In the genomic region with DNA sequence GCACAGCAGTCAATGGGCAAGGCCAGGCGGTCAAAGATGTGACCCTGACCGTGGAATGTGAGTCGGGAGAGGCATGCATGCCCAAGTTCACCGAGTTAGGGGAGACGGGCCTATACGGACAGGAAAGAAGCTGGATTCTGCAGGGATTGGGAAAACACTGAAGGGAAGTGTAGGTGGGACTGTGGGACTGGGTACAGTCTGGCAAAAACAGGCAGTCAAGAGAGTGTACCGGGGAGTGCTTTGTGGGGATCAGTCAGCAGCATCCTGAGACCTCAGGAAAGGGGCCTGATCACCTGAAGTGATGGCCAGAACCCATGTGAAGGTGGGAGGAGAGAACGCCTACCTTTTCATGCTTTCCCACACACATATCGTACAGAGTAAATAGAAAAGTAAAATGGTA, we compare ENCODE assay signal across 19 mouse cellular contexts. TPM values are rescaled to one million over a fixed set of nuclear protein-coding genes. Genes with fewer than 3 reads are reported as not detected.
DNase-seq lines count a peak whose midpoint lies in the region; ATAC-seq and TF ChIP-seq lines count a peak whose summit lies in the region.
"Had no signal": no experiment of that assay in that cellular context is flagged by ENCODE, and none has a peak within 500 bp of the region (broad histone marks: within the 10 kb centered on the region; RNA-seq: fewer than 3 reads in every experiment).

No protein-coding gene starts in this region.

- H3K27ac ChIP-seq in forebrain, embryonic 15.5 days (replicated peaks): no peak overlapping the region
- H3K27ac ChIP-seq in forebrain, embryonic 16.5 days (ENCODE audit: low read length): no peak overlapping the region
- no peak overlapping the region for H3K27ac ChIP-seq in midbrain, embryonic 15.5 days
- H3K27ac ChIP-seq in midbrain, embryonic 14.5 days (replicated peaks; ENCODE audit: low read depth, low read length): no peak overlapping the region
- no peak overlapping the region for H3K27ac ChIP-seq in embryonic facial prominence, embryonic 13.5 days
- no peak overlapping the region for H3K27ac ChIP-seq in midbrain, postnatal 0 days (ENCODE audit: low read depth, low read length)
- H3K27ac ChIP-seq in intestine, embryonic 15.5 days: no peak overlapping the region
- H3K27ac ChIP-seq: kidney, postnatal 0 days; stomach, embryonic 15.5 days had no signal

- H3K9me3 ChIP-seq in forebrain, embryonic 15.5 days: no peaks in the 10 kb centered on the region
- no peaks in the 10 kb centered on the region for H3K9me3 ChIP-seq in forebrain, embryonic 16.5 days (ENCODE audit: control insufficient read depth, low read length)
- no peaks in the 10 kb centered on the region for H3K9me3 ChIP-seq in midbrain, embryonic 15.5 days
- H3K9me3 ChIP-seq in midbrain, embryonic 14.5 days (ENCODE audit: control insufficient read depth, low read length): no peaks in the 10 kb centered on the region
- 0 out of 2 replicates have a peak, but pooled peaks cover 7% of the 10 kb centered on the region for H3K9me3 ChIP-seq in embryonic facial prominence, embryonic 13.5 days
- no peaks in the 10 kb centered on the region for H3K9me3 ChIP-seq in midbrain, postnatal 0 days (ENCODE audit: low read length)
- H3K9me3 ChIP-seq in intestine, embryonic 15.5 days: no peaks in the 10 kb centered on the region
- H3K9me3 ChIP-seq: stomach, embryonic 15.5 days had no signal

- H3K4me3 ChIP-seq in forebrain, embryonic 15.5 days: peak overlapping the region; percentile 5
- no peak overlapping the region for H3K4me3 ChIP-seq in forebrain, embryonic 16.5 days (replicated peaks; ENCODE audit: low read length)
- H3K4me3 ChIP-seq in midbrain, embryonic 15.5 days: peak overlapping the region; percentile 6; the same call in 1 of the 2 replicates
- H3K4me3 ChIP-seq in midbrain, embryonic 14.5 days (replicated peaks; ENCODE audit: low read depth, low read length): no peak overlapping the region
- H3K4me3 ChIP-seq in embryonic facial prominence, embryonic 13.5 days: peak overlapping the region; percentile 7; the same call in 1 of the 2 replicates
- peak overlapping the region; percentile 17; the same call in 1 of the 2 replicates for H3K4me3 ChIP-seq in midbrain, postnatal 0 days (ENCODE audit: low read depth, low read length)
- no peak overlapping the region for H3K4me3 ChIP-seq in intestine, embryonic 15.5 days (replicated peaks)
- H3K4me3 ChIP-seq in lung, adult 2 months (replicated peaks; ENCODE audit: extremely low read depth, low read depth, low read length): no peak overlapping the region
- H3K4me3 ChIP-seq: myocyte; stomach, embryonic 15.5 days had no signal

- H3K27me3 ChIP-seq in forebrain, embryonic 15.5 days: peaks cover 88% of the 10 kb centered on the region
- peaks cover 80% of the 10 kb centered on the region for H3K27me3 ChIP-seq in forebrain, embryonic 16.5 days (replicated peaks; ENCODE audit: control insufficient read depth, insufficient read depth, low read length)
- H3K27me3 ChIP-seq in midbrain, embryonic 15.5 days (replicated peaks): peaks cover 90% of the 10 kb centered on the region
- peaks cover 97% of the 10 kb centered on the region for H3K27me3 ChIP-seq in midbrain, embryonic 14.5 days (ENCODE audit: control insufficient read depth, insufficient read depth, low read length)
- H3K27me3 ChIP-seq in embryonic facial prominence, embryonic 13.5 days: peaks cover 97% of the 10 kb centered on the region
- H3K27me3 ChIP-seq in midbrain, postnatal 0 days (ENCODE audit: insufficient read depth, low read length): peaks cover 56% of the 10 kb centered on the region
- H3K27me3 ChIP-seq in intestine, embryonic 15.5 days (replicated peaks): peaks cover 74% of the 10 kb centered on the region
- H3K27me3 ChIP-seq: CH12.LX had no signal

- ATAC-seq in forebrain, embryonic 15.5 days (replicated peaks): no peak
- ATAC-seq in forebrain, embryonic 16.5 days: no peak
- no peak for ATAC-seq in midbrain, embryonic 15.5 days (replicated peaks)
- no peak for ATAC-seq in midbrain, embryonic 14.5 days (ENCODE audit: low FRiP score, low TSS enrichment)
- ATAC-seq in embryonic facial prominence, embryonic 13.5 days (ENCODE audit: insufficient number of reproducible peaks, insufficient read depth, low FRiP score, low TSS enrichment, low read depth): no peak
- no peak for ATAC-seq in midbrain, postnatal 0 days (ENCODE audit: low FRiP score)
- no peak for ATAC-seq in intestine, embryonic 15.5 days
- ATAC-seq: activated CD4-positive, CD25-positive, alpha-beta regulatory T cell, adult 4 months had no signal

- DNase-seq in midbrain, embryonic 14.5 days: no peak
- DNase-seq in midbrain, postnatal 0 days (ENCODE audit: low spot score): no peak
- DNase-seq in lung, adult 2 months: no peak
- DNase-seq: cerebellum, postnatal 14 days; layer of hippocampus, adult 9-11 months; lung, embryonic 14.5 days had no signal

- no peaks in the 10 kb centered on the region for H3K36me3 ChIP-seq in forebrain, embryonic 15.5 days
- H3K36me3 ChIP-seq in forebrain, embryonic 16.5 days (ENCODE audit: control insufficient read depth, insufficient read depth): no peaks in the 10 kb centered on the region
- H3K36me3 ChIP-seq in midbrain, embryonic 15.5 days (replicated peaks): no peaks in the 10 kb centered on the region
- no peaks in the 10 kb centered on the region for H3K36me3 ChIP-seq in midbrain, embryonic 14.5 days (ENCODE audit: control insufficient read depth, insufficient read depth, low read length)
- H3K36me3 ChIP-seq in embryonic facial prominence, embryonic 13.5 days: no peaks in the 10 kb centered on the region
- H3K36me3 ChIP-seq in midbrain, postnatal 0 days (ENCODE audit: insufficient read depth, low read length): no peaks in the 10 kb centered on the region
- H3K36me3 ChIP-seq in intestine, embryonic 15.5 days: no peaks in the 10 kb centered on the region
- H3K36me3 ChIP-seq: stomach, embryonic 15.5 days had no signal

- no peak overlapping the region for H3K9ac ChIP-seq in forebrain, embryonic 15.5 days (replicated peaks)
- no peak overlapping the region for H3K9ac ChIP-seq in forebrain, embryonic 16.5 days (replicated peaks; ENCODE audit: low read depth, low read length)
- H3K9ac ChIP-seq in midbrain, embryonic 15.5 days: no peak overlapping the region
- H3K9ac ChIP-seq in midbrain, embryonic 14.5 days (replicated peaks; ENCODE audit: low read length): no peak overlapping the region
- no peak overlapping the region for H3K9ac ChIP-seq in embryonic facial prominence, embryonic 13.5 days
- H3K9ac ChIP-seq in midbrain, postnatal 0 days (replicated peaks; ENCODE audit: low read length, poor library complexity, severe bottlenecking): peak overlapping the region; percentile 36; the same call in 1 of the 2 replicates
- no peak overlapping the region for H3K9ac ChIP-seq in intestine, embryonic 15.5 days
- H3K9ac ChIP-seq: lung, embryonic 14.5 days; stomach, embryonic 15.5 days had no signal

- no peak for TF ChIP-seq POLR2A in lung, adult 2 months (IDR thresholded peaks at IDR 0.05; ENCODE audit: borderline replicate concordance, extremely low read depth, low read depth, low read length)

- TF ChIP-seq CTCF in midbrain, postnatal 0 days (IDR thresholded peaks at IDR 0.05): no peak
- no peak for TF ChIP-seq CTCF in lung, adult 2 months (IDR thresholded peaks at IDR 0.05; ENCODE audit: insufficient read depth, low read length)

- peaks cover 58% of the 10 kb centered on the region for H3K4me1 ChIP-seq in forebrain, embryonic 15.5 days
- H3K4me1 ChIP-seq in forebrain, embryonic 16.5 days (replicated peaks; ENCODE audit: control insufficient read depth, insufficient read depth, low read length): peaks cover 45% of the 10 kb centered on the region
- H3K4me1 ChIP-seq in midbrain, embryonic 15.5 days: peaks cover 65% of the 10 kb centered on the region
- peaks cover 21% of the 10 kb centered on the region for H3K4me1 ChIP-seq in midbrain, embryonic 14.5 days (ENCODE audit: control insufficient read depth, insufficient read depth, low read length)
- peaks cover 55% of the 10 kb centered on the region for H3K4me1 ChIP-seq in embryonic facial prominence, embryonic 13.5 days
- peaks cover 33% of the 10 kb centered on the region; the same call in 1 of the 2 replicates for H3K4me1 ChIP-seq in midbrain, postnatal 0 days (ENCODE audit: insufficient read depth, low read length)
- peaks cover 55% of the 10 kb centered on the region for H3K4me1 ChIP-seq in intestine, embryonic 15.5 days (replicated peaks)
- peaks cover 6% of the 10 kb centered on the region; the same call in 1 of the 2 replicates for H3K4me1 ChIP-seq in lung, adult 2 months (ENCODE audit: control insufficient read depth, insufficient read depth, low read length)

- 15% methylated on average over 9 of the region's 9 CpGs for WGBS in forebrain, embryonic 15.5 days
- 13% methylated on average over 9 of the region's 9 CpGs for WGBS in forebrain, embryonic 16.5 days
- 17% methylated on average over 9 of the region's 9 CpGs for WGBS in midbrain, embryonic 15.5 days
- WGBS in midbrain, embryonic 14.5 days: 16% methylated on average over 9 of the region's 9 CpGs
- 17% methylated on average over 9 of the region's 9 CpGs for WGBS in embryonic facial prominence, embryonic 13.5 days
- 18% methylated on average over 9 of the region's 9 CpGs for WGBS in midbrain, postnatal 0 days
- WGBS in intestine, embryonic 15.5 days: 31% methylated on average over 9 of the region's 9 CpGs
- WGBS in lung, adult 2 months: 47% methylated on average over 9 of the region's 9 CpGs

- no peak overlapping the region for H3K4me2 ChIP-seq in forebrain, embryonic 15.5 days (replicated peaks)
- H3K4me2 ChIP-seq in forebrain, embryonic 16.5 days (ENCODE audit: low read length): no peak overlapping the region
- peak overlapping the region; percentile 87 for H3K4me2 ChIP-seq in midbrain, embryonic 15.5 days
- H3K4me2 ChIP-seq in midbrain, embryonic 14.5 days (ENCODE audit: low read length): no peak overlapping the region
- H3K4me2 ChIP-seq in embryonic facial prominence, embryonic 13.5 days: no peak overlapping the region
- peak overlapping the region; percentile 58 for H3K4me2 ChIP-seq in midbrain, postnatal 0 days (ENCODE audit: low read depth, low read length, poor library complexity, severe bottlenecking)
- H3K4me2 ChIP-seq in intestine, embryonic 15.5 days (replicated peaks): no peak overlapping the region
- H3K4me2 ChIP-seq: lung, embryonic 14.5 days; stomach, embryonic 15.5 days had no signal

RNA-seq across cellular contexts. Expression of gene Icam5, which starts 3.7 kb away (rescaled TPM):
- 1.5 and 2.2 TPM in 2 replicates for polyA plus RNA-seq in forebrain, embryonic 15.5 days (2015; fragmentation: Nextera tagmentation; extraction: Ambion mirVana)
- polyA plus RNA-seq in forebrain, embryonic 16.5 days (2015; fragmentation: Nextera tagmentation; extraction: Ambion mirVana): 2.3 and 2.4 TPM in 2 replicates
- 1.8 TPM in 2 replicates for polyA plus RNA-seq in midbrain, embryonic 15.5 days (2015; fragmentation: Nextera tagmentation; extraction: Ambion mirVana)
- polyA plus RNA-seq in midbrain, embryonic 14.5 days (2014; fragmentation: Nextera tagmentation; extraction: Ambion mirVana): 0.71 and 1.0 TPM in 2 replicates
- 0.13 and 0.21 TPM in 2 replicates for polyA plus RNA-seq in embryonic facial prominence, embryonic 13.5 days (2015; fragmentation: Nextera tagmentation; extraction: Ambion mirVana)
- 6.3 and 7.7 TPM in 2 replicates for total RNA-seq in midbrain, postnatal 0 days (2014; rRNA removed)
- polyA plus RNA-seq in midbrain, postnatal 0 days (2015; fragmentation: Nextera tagmentation; extraction: Ambion mirVana): 4.1 and 4.2 TPM in 2 replicates
- polyA plus RNA-seq in intestine, embryonic 15.5 days (2015; fragmentation: Nextera tagmentation; extraction: Ambion mirVana): 0.06 and 0.16 TPM in 2 replicates
- polyA plus RNA-seq in lung, adult 2 months (2012; rRNA removed): 0.69 and 0.77 TPM in 2 replicates
- total RNA-seq: liver, adult 2 months had no signal
- polyA plus RNA-seq: activated CD4-positive, CD25-positive, alpha-beta regulatory T cell, adult 4 months had no signal

RNA-seq across cellular contexts. Expression of gene Icam4, which starts 6.4 kb away (rescaled TPM):
- 0.25 TPM in 1 of 2 replicates, not detected in the other for polyA plus RNA-seq in forebrain, embryonic 15.5 days (2015; fragmentation: Nextera tagmentation; extraction: Ambion mirVana)
- not detected in 2 replicates for polyA plus RNA-seq in forebrain, embryonic 16.5 days (2015; fragmentation: Nextera tagmentation; extraction: Ambion mirVana)
- 0.27 TPM in 2 replicates for polyA plus RNA-seq in midbrain, embryonic 15.5 days (2015; fragmentation: Nextera tagmentation; extraction: Ambion mirVana)
- polyA plus RNA-seq in midbrain, embryonic 14.5 days (2014; fragmentation: Nextera tagmentation; extraction: Ambion mirVana): not detected in 2 replicates
- 0.27 and 2.6 TPM in 2 replicates for polyA plus RNA-seq in embryonic facial prominence, embryonic 13.5 days (2015; fragmentation: Nextera tagmentation; extraction: Ambion mirVana)
- not detected in 2 replicates for total RNA-seq in midbrain, postnatal 0 days (2014; rRNA removed)
- 0.30 TPM in 1 of 2 replicates, not detected in the other for polyA plus RNA-seq in midbrain, postnatal 0 days (2015; fragmentation: Nextera tagmentation; extraction: Ambion mirVana)
- polyA plus RNA-seq in intestine, embryonic 15.5 days (2015; fragmentation: Nextera tagmentation; extraction: Ambion mirVana): 2.9 and 3.0 TPM in 2 replicates
- 1.8 and 1.9 TPM in 2 replicates for polyA plus RNA-seq in lung, adult 2 months (2012; rRNA removed)

RNA-seq across cellular contexts. Expression of gene Icam1, which starts 19.8 kb away (rescaled TPM):
- 2.8 and 3.0 TPM in 2 replicates for polyA plus RNA-seq in forebrain, embryonic 15.5 days (2015; fragmentation: Nextera tagmentation; extraction: Ambion mirVana)
- 3.3 and 4.5 TPM in 2 replicates for polyA plus RNA-seq in forebrain, embryonic 16.5 days (2015; fragmentation: Nextera tagmentation; extraction: Ambion mirVana)
- 3.3 and 3.9 TPM in 2 replicates for polyA plus RNA-seq in midbrain, embryonic 15.5 days (2015; fragmentation: Nextera tagmentation; extraction: Ambion mirVana)
- 1.7 and 4.1 TPM in 2 replicates for polyA plus RNA-seq in midbrain, embryonic 14.5 days (2014; fragmentation: Nextera tagmentation; extraction: Ambion mirVana)
- 13.4 and 15.4 TPM in 2 replicates for polyA plus RNA-seq in embryonic facial prominence, embryonic 13.5 days (2015; fragmentation: Nextera tagmentation; extraction: Ambion mirVana)
- total RNA-seq in midbrain, postnatal 0 days (2014; rRNA removed): 4.5 and 5.2 TPM in 2 replicates
- polyA plus RNA-seq in midbrain, postnatal 0 days (2015; fragmentation: Nextera tagmentation; extraction: Ambion mirVana): 3.4 and 3.6 TPM in 2 replicates
- polyA plus RNA-seq in intestine, embryonic 15.5 days (2015; fragmentation: Nextera tagmentation; extraction: Ambion mirVana): 12.6 and 12.8 TPM in 2 replicates
- 332 and 372 TPM in 2 replicates for polyA plus RNA-seq in lung, adult 2 months (2012; rRNA removed)

RNA-seq across cellular contexts. Expression of gene Zglp1, which starts 31.3 kb away (rescaled TPM):
- 0.37 and 2.2 TPM in 2 replicates for polyA plus RNA-seq in forebrain, embryonic 15.5 days (2015; fragmentation: Nextera tagmentation; extraction: Ambion mirVana)
- polyA plus RNA-seq in forebrain, embryonic 16.5 days (2015; fragmentation: Nextera tagmentation; extraction: Ambion mirVana): 0.25 and 1.7 TPM in 2 replicates
- 0.86 and 3.1 TPM in 2 replicates for polyA plus RNA-seq in midbrain, embryonic 15.5 days (2015; fragmentation: Nextera tagmentation; extraction: Ambion mirVana)
- polyA plus RNA-seq in midbrain, embryonic 14.5 days (2014; fragmentation: Nextera tagmentation; extraction: Ambion mirVana): 1.5 and 1.6 TPM in 2 replicates
- polyA plus RNA-seq in embryonic facial prominence, embryonic 13.5 days (2015; fragmentation: Nextera tagmentation; extraction: Ambion mirVana): 1.3 TPM in 1 of 2 replicates, not detected in the other
- total RNA-seq in midbrain, postnatal 0 days (2014; rRNA removed): 10.7 TPM in 1 of 2 replicates, not detected in the other
- 0.20 TPM in 1 of 2 replicates, not detected in the other for polyA plus RNA-seq in midbrain, postnatal 0 days (2015; fragmentation: Nextera tagmentation; extraction: Ambion mirVana)
- 1.0 and 1.1 TPM in 2 replicates for polyA plus RNA-seq in intestine, embryonic 15.5 days (2015; fragmentation: Nextera tagmentation; extraction: Ambion mirVana)
- not detected in 2 replicates for polyA plus RNA-seq in lung, adult 2 months (2012; rRNA removed)
- total RNA-seq: adrenal gland, postnatal 4 days; liver, adult 2 months had no signal
- polyA plus RNA-seq: gonadal fat pad, adult 2 months; lung, embryonic 14.5 days; stomach, embryonic 15.5 days had no signal

RNA-seq across cellular contexts. Expression of gene Mrpl4, which starts 33.0 kb away (rescaled TPM):
- 112 and 115 TPM in 2 replicates for polyA plus RNA-seq in forebrain, embryonic 15.5 days (2015; fragmentation: Nextera tagmentation; extraction: Ambion mirVana)
- polyA plus RNA-seq in forebrain, embryonic 16.5 days (2015; fragmentation: Nextera tagmentation; extraction: Ambion mirVana): 109 and 113 TPM in 2 replicates
- polyA plus RNA-seq in midbrain, embryonic 15.5 days (2015; fragmentation: Nextera tagmentation; extraction: Ambion mirVana): 93.4 and 110 TPM in 2 replicates
- polyA plus RNA-seq in midbrain, embryonic 14.5 days (2014; fragmentation: Nextera tagmentation; extraction: Ambion mirVana): 98.6 and 112 TPM in 2 replicates
- 142 TPM in 2 replicates for polyA plus RNA-seq in embryonic facial prominence, embryonic 13.5 days (2015; fragmentation: Nextera tagmentation; extraction: Ambion mirVana)
- total RNA-seq in midbrain, postnatal 0 days (2014; rRNA removed): 62.9 and 80.9 TPM in 2 replicates
- polyA plus RNA-seq in midbrain, postnatal 0 days (2015; fragmentation: Nextera tagmentation; extraction: Ambion mirVana): 105 TPM in 2 replicates
- polyA plus RNA-seq in intestine, embryonic 15.5 days (2015; fragmentation: Nextera tagmentation; extraction: Ambion mirVana): 145 and 159 TPM in 2 replicates
- 113 and 130 TPM in 2 replicates for polyA plus RNA-seq in lung, adult 2 months (2012; rRNA removed)

Comparison
In these comparisons a context has a peak if more than half of its experiments do, and no peak if none do; other contexts are left out.
1. H3K4me2 ChIP-seq: peak in midbrain, embryonic 15.5 days (single experiment) and midbrain, postnatal 0 days (single experiment); none in forebrain, embryonic 15.5 days (single experiment), forebrain, embryonic 16.5 days (single experiment), midbrain, embryonic 14.5 days (single experiment), embryonic facial prominence, embryonic 13.5 days (single experiment) and intestine, embryonic 15.5 days (single experiment).
2. H3K4me3 ChIP-seq: peak in forebrain, embryonic 15.5 days (single experiment), midbrain, embryonic 15.5 days (single experiment), embryonic facial prominence, embryonic 13.5 days (single experiment) and midbrain, postnatal 0 days (single experiment); none in forebrain, embryonic 16.5 days (single experiment), midbrain, embryonic 14.5 days (single experiment), intestine, embryonic 15.5 days (single experiment) and lung, adult 2 months (single experiment).
3. RNA of gene Icam1, which starts 19.8 kb away (polyA plus RNA-seq): 332 to 372 TPM in lung, adult 2 months; 13.4 to 15.4 TPM in embryonic facial prominence, embryonic 13.5 days, 12.6 to 12.8 TPM in intestine, embryonic 15.5 days, 1.7 to 4.1 TPM in midbrain, embryonic 14.5 days, 3.4 to 3.6 TPM in midbrain, postnatal 0 days, 3.3 to 3.9 TPM in midbrain, embryonic 15.5 days, 3.3 to 4.5 TPM in forebrain, embryonic 16.5 days and 2.8 to 3.0 TPM in forebrain, embryonic 15.5 days; every median in the first group is over 10 times any median in the second.